Mouse (Mus musculus) left cerebral cortex, adult 8-10 months (tissue): Measurements from ENCODE around the gene Uvrag. TPM values are rescaled to one million over a fixed set of nuclear protein-coding genes. Genes with fewer than 3 reads are reported as not detected.

Source experiments
- DNase-seq, 2 experiments: peaks; one replicate each; pipeline ENCODE4 v3.0.0; 2022; ENCODE audit warnings: low spot score in 2 of 2
- total RNA-seq, 4 experiments: library from RNA; stranded (reverse); gene quantifications; 2 replicates each; pipeline ENCODE4 v1.2.4; 2022

Gene Uvrag
- total RNA-seq, 4 experiments from 2014 or later = 53.5 to 64.9 (median 54.4) TPM

DNA sequence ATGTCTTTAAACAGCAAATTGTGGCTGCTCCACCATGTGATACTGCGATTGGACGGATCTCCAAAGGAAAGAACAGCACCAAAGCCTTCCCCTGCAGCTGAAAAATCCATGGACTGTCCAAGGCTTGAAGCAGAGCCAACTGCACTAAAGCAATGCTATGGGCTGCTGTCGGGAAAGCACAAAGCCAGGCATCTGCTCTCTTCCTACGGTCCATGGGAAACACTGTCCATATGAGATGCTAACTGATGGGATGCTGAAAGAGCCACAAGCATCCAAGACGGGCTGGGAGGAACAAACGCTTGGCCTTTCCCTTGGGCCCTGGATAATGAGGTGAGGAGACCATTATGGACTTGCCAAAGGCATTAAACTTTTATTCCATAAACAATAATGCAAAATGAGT is 201.7 kb downstream of the Uvrag start:
- DNase-seq = no peak

- DNase-seq = no peak
Observed at GRCm38 (mm10) chr7:98938621-98939020, 202.3 kb downstream of the Uvrag start.

DNA sequence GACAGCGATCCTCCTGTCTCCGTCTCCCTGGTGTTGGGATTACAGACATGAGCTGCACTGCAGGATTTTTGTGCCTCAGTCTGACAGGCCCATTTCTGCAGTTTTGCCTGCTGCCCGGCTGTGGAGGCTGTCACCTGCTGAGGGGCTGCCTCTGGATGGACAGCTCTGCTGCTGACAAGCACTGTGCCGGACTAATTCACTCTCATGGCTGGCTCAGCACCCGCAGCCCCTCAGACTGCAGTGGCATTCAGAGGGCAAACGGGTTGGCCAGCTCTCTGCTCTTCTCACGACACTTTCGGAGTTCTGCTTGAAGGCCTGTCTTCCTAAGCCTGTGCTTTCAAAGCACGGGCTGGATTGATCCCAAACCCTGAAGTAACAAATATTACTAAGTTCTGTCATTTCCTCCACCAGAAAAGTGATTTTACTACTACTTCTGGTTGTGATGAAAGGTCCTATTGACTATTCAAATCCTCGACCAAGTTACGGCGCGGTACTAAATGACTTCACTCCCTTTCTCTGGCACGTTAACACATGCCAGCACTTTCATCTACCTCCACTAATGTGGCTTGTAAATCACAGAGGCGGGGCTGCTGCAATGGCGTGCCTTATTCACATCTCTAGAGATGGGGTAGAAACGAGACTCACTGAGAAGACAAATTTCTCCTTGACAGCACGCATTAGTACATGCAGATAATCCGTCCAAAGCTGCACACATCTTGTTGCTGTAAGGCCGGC is 203.7 kb downstream of the Uvrag start:
- no peak for DNase-seq

- no peak for DNase-seq
Observed at GRCm38 (mm10) chr7:98935757-98936156, 205.2 kb downstream of the Uvrag start.

DNA sequence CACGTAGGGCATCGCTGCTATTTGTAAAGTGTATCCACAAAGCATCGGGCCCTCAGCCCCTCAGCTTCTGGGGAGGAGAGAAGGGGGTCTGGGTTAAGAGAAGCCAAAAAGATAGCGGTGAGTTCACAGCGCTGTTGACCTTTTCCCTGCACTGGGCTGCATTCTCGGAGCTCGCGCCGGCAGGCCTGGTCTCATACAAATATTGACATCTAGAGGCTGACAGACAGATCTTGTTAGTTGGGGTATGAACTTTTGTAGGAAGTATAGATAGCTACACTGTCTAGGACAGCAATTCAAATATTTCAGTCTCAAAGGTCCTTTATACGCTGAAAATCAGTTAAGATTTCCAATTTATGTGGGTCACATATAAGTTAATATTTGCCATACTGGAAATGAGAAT is 205.7 kb downstream of the Uvrag start:
- no peak for DNase-seq

DNA sequence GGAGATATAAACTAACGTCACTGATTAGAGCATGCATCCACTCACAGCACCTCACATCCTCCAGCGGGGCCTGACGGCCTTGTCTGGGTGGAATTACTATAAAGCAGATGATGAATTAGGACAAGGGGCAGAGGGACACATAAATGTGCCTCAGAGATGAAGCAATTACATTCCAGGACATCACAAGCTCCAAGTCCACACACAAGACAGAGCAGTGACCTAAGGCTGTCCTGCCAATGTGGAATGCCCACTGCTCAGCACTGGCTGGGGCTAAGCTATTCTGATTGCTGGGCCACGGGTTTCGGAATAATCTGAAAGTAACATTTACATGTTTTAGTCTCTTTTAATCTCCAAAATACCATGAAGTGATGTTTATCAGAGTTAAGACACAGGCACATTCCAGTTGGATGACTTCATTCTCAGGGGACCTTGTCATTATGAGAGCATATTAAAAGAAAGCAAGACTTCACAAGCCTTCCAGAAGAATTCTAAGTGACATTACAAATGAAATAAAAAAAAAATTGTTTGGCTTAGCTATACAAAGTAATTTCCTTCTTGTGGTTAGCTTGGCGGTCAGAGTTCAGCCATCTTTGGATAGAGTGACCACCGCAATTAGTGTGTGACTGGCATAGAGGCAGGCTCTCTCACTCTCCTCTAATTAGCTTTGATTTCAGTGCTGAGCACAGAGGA is 212.5 kb downstream of the Uvrag start:
- no peak for DNase-seq

DNA sequence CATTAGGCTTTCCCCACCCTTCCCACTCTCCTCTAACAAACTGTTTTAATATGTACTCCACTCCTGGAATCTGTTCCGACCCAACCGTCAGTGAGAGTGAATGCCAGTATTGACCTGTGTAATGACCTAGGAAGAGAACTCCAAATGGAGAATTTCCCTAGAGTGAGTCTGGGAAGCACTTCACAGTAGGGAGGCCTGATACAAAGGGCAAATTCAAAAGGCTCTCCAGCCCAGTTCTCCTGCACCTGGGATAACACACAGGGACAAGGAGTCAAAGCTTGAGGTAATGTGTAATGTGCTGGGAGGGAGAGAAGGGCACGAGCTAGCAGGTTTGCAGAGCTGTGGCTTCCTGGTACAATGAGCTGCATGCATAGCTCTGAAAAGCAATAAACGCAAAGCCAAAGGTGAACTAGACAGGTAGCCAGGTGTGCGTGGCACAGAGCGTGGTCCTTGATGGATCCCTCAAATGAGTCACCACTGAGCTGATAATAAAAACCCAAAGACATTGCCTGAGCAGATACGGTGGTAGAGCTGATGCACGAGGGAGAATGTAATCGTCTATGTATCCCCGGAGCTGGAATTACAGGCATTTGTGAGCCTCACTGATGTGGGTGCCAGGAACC is 213.9 kb downstream of the Uvrag start:
- no peak for DNase-seq

GRCm38 (mm10) chr7:98924380-98924869 is 216.5 kb downstream of the Uvrag start:
- DNase-seq = no peak

DNA sequence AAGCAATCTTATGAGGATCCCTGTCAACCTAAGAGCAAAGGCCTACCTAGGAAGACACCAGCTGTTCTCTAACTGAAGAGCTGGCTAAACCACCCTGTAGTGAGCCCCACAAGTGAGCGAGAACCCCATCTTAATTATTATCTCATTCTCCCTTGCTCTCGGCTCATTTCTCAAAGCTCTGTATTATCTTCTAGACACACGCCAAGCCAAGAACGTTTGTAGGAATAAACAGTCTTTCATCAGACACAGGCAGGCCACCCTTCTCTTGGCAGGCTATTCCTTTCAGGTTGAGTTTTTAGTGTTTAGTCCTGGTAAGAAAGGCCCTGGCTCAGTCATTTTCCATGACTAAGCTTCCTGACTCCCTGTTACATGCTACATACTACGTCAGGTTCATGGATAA is 218.0 kb downstream of the Uvrag start:
- no peak for DNase-seq

- DNase-seq = no peak
Observed at GRCm38 (mm10) chr7:98917407-98917806, 223.5 kb downstream of the Uvrag start.

GRCm38 (mm10) chr7:98916581-98916980 is 224.4 kb downstream of the Uvrag start:
- DNase-seq = no peak

- DNase-seq = no peak
Observed at GRCm38 (mm10) chr7:98912953-98913360, 228.0 kb downstream of the Uvrag start.

- no peak for DNase-seq
Observed at GRCm38 (mm10) chr7:98911276-98911675, 229.7 kb downstream of the Uvrag start.

DNA sequence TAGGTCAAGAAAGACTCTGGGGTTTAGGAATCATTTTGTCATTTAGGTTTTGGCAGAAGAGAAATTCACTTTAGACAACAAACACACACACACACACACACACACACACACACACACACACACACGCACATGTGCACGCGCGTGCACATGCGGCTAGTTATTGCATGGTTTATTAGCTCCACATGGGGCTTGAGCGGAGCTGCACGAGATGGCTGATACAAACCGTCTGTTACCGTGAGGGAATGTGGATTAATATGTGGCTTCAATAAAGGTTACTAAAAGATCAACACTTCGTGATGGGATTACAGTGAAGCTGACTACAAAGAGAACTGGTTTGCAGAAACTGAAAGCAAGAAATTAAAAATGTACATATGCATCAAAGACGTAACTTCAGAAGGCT is 230.2 kb downstream of the Uvrag start:
- DNase-seq = no peak

GRCm38 (mm10) chr7:98910164-98910563 is 230.8 kb downstream of the Uvrag start:
- no peak for DNase-seq

- DNase-seq = no peak
Observed at GRCm38 (mm10) chr7:98907476-98907875, 233.5 kb downstream of the Uvrag start.

DNA sequence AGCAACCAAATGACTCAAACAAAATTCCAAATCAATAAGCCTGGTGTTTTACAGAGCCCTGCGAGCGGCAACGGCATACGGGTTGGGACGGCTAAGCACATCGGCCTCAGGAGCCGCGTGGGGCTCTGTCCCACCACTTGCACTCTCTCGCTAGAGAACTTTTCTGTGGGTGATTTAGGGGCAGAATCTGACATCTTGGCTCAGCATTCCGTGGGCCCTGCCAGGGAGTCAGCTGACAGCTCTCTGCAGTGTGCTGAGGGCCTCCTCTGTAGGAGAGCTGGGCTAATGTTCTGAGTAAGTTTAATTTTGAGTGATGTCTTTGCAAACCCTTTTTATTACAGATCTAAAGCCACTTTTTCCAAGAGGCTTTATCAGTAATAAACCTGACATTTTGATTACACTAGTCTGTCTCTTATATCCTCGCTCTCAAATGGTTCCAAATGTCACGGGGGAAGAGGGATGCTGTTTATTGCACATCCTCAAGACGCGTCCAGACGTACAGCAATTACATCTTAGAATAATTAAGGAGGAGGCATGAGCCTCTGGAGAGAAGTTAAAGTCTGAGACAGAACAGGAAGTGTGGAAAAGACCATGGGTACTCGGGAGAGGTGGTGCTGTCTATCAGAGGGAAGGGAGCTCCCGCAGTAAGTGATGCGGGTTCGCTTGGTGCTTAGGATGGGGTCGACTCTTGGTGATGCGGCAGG is 236.1 kb downstream of the Uvrag start:
- no peak for DNase-seq

- no peak for DNase-seq
Observed at GRCm38 (mm10) chr7:98903884-98904283, 237.1 kb downstream of the Uvrag start.

DNA sequence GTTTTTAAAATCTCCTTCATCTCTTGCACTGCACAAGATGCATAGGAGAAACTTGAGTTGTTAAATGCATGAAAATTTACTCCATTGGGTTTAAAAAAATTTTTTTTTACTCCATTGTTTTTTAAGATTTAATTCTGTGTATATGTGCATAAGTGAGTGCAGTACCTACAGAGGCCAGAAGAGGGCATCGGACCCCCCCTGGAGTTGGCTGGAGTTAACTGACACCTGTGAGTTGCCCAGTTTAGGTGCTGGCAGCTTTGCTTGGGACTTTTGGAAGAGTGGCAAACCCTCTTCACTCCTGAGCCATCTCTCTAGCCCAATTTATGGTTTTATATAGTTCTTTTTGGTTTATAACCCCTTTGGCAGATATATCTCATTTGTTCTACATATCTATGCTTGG is 239.8 kb downstream of the Uvrag start:
- DNase-seq = no peak

- DNase-seq = no peak
Observed at GRCm38 (mm10) chr7:98899815-98900214, 241.1 kb downstream of the Uvrag start.

DNA sequence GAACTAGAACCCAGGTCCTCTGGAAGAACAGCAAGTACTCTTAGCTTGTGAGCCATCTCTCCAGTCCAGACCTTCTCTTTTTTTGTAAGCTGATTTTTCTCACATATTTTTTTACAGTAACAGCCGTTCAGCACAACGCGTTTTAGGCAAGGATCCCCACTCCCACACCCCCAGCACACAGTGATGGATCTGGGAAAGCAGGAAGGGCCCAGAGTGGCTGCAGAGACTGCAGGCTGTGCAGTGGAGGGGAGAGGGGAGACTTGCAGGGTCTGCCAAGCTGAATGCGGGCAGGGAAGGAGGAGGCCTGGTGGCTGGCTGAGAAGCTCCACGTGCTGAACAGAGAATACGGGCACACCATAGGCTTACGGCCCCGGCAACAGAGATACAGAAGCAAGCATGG is 243.6 kb downstream of the Uvrag start:
- DNase-seq = no peak
